Mouse (Mus musculus) regulatory T cell (primary cell): Measurements from ENCODE around the gene B4gat1.
"Not testable (repeated sequence)": the region's sequence is repeated elsewhere in the genome, so short reads cannot be mapped to it uniquely, and the experiment has no call there.

ENCODE experiments used
- in situ Hi-C: fragments of 300-600 bp; cut with MboI, MseI; formaldehyde crosslinking; loops from one replicate; pipeline ENCODE4 v1.15.1; 2025; ENCODE audit warnings: high pct_unique_total_duplicates

B4gat1 gene

GRCm38 (mm10) chr19:5083961-5084833 is 45.6 kb downstream of the B4gat1 start:
- in situ Hi-C loops = no loop called here

DNA sequence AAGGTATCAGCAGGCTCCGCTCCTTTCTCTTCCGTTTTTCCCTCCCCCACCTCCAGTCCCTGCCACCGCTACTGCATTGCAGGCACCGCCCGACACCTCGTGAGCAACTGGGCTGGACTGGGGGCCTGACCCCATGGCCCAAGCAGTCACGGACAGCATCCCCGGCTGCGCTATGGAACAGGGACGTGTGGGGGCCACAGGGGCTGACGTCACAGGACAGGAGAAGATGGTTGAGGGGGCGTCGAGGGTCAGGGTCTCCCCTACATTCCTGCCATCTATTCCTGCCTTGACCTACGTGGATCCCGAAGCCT is 46.2 kb downstream of the B4gat1 start:
- in situ Hi-C loops = no loop called here

DNA sequence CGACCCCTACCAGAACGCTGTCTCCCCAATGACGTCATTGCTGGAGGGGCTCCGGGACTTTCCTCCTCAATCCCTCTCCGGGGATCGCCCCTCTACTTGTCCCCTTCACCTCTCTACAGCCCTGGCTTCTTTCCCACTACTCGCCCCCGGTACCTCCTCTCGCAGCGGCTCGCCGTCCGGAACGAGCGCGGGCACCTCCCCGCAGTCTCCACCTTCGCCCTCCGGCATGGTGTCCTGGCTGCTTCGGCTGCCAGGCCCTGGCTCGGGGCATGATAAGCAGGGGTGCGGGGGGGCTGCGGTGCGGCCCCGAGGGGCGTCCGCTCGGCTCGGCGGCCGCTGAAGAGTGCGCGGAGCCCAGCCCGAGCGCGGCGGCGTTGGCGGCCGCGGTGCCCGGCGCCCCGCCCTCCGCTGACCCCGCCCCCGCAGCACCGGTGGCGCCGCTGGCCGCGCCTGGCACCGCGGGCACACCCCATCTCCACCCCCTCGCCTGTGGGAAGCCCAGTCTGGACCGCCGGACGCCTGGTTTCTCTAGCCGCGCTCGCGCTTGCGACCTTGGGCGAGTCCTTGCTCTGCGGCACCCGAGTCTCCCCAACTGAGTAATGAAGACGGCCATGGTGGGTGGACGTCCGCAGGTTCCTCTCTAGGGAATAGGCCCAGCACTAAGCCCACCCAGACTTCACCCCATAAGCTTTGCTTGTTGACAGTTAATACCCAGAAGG is 46.7 kb downstream of the B4gat1 start, which contains the start of gene Tmem151a:
Gene Tmem151a, minus strand, starts transcription at position 387 of the 719 bp plus-strand sequence.
- in situ Hi-C loops = no loop called here

GRCm38 (mm10) chr19:5086533-5086932 is 47.9 kb downstream of the B4gat1 start:
- in situ Hi-C loops = not testable (repeated sequence)

GRCm38 (mm10) chr19:5087884-5088728 is 49.5 kb downstream of the B4gat1 start, which contains the start of gene Yif1a:
Gene Yif1a (plus strand): TSS chr19:5088538.
- in situ Hi-C loops = no loop called here

DNA sequence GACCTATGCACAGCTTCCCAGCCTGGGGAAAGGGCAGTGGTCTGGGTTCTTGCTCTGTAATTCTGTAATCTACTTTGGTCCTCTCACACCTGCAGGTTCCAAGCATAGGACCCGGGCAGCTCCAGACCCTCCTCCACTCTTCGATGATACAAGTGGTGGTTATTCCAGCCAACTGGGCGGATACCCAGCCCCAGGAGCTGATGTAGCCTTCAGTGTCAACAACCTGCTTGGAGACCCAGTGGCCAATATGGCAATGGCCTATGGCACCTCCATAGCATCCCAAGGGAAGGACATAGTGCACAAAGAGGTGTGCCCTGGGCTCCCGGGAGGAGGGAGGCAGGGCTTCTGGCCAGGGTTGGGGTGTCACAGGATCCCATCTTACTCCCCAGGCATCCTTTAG is 50.7 kb downstream of the B4gat1 start:
- in situ Hi-C loops = no loop called here
